Mouse (Mus musculus): ENCODE results near the gene Rbks.

GRCm38 (mm10) chr5:31603766-31604165 lies 93.7 kb downstream of the Rbks start:
- TF ChIP-seq CTCF (IDR thresholded peaks at IDR 0.05; ENCODE audit: control insufficient read depth, insufficient read depth, low read length) (no peak), POLR2A (IDR thresholded peaks at IDR 0.05; ENCODE audit: borderline replicate concordance, control insufficient read depth, low read depth, low read length) (no peak)
